Mouse (Mus musculus) heart, embryonic 11.5 days (tissue): ENCODE measurements around the gene Med14. TPM values are rescaled to one million over a fixed set of nuclear protein-coding genes. Genes with fewer than 3 reads are reported as not detected.
A peak's percentile ranks its signal among the peaks of the same experiment; 100 is the strongest.

Experiments
- ATAC-seq: fragments of 200-750 bp; cut with Nextera tagmentation; replicated peaks from 2 replicates; pipeline ENCODE4 v1.8.0; 2017; ENCODE audit warnings: moderate library complexity; ENCODE audit not compliant: insufficient number of reproducible peaks, low FRiP score, low TSS enrichment
- H3K27ac ChIP-seq: fragments of 300-500 bp; sonication (generic); 2 replicates; pipeline ENCODE4 v1.5.1; 2014; ENCODE audit warnings: mild to moderate bottlenecking, low read depth, low read length
- H3K27me3 ChIP-seq: fragments of 300-500 bp; sonication (generic); 2 replicates; pipeline ENCODE4 v1.6.1; 2014; ENCODE audit warnings: mild to moderate bottlenecking, low read length, mixed read lengths; ENCODE audit not compliant: control insufficient read depth, insufficient read depth
- H3K36me3 ChIP-seq: fragments of 300-500 bp; sonication (generic); 2 replicates; pipeline ENCODE4 v1.6.1; 2014; ENCODE audit warnings: mild to moderate bottlenecking, low read length, moderate library complexity, mixed read lengths; ENCODE audit not compliant: control insufficient read depth, insufficient read depth
- H3K4me1 ChIP-seq: fragments of 300-500 bp; sonication (generic); 2 replicates; pipeline ENCODE4 v1.6.1; 2014; ENCODE audit warnings: low read length; ENCODE audit not compliant: control insufficient read depth, insufficient read depth
- H3K4me2 ChIP-seq: fragments of 300-500 bp; sonication (generic); 2 replicates; pipeline ENCODE4 v1.6.1; 2014; ENCODE audit warnings: mild to moderate bottlenecking, moderate library complexity
- H3K4me3 ChIP-seq: fragments of 300-500 bp; sonication (generic); 2 replicates; pipeline ENCODE4 v1.5.1; 2014; ENCODE audit warnings: low read depth, low read length
- H3K9ac ChIP-seq: fragments of 300-500 bp; sonication (generic); 2 replicates; pipeline ENCODE4 v1.6.1; 2014; ENCODE audit warnings: mild to moderate bottlenecking, low read depth, low read length, moderate library complexity
- H3K9me3 ChIP-seq: fragments of 300-500 bp; sonication (generic); replicated peaks from 2 replicates; pipeline ENCODE4 v1.6.1; 2016; ENCODE audit warnings: low read length; ENCODE audit not compliant: control insufficient read depth
- WGBS: fragments of 180-500 bp; shearing (Covaris S2); extraction: QIAGEN DNeasy Blood & Tissue Kit; methylation state at CpG from one replicate; pipeline ENCODE4 v1.1.7; 2014; ENCODE audit not compliant: insufficient replicate concordance; 5-methylcytosine and 5-hydroxymethylcytosine counted together
- polyA plus RNA-seq: library from polyadenylated mRNA; unstranded; fragments of >200 nt; fragmentation: Nextera tagmentation; extraction: Ambion mirVana; gene quantifications from 2 replicates; pipeline ENCODE4 v1.2.1, GENCODE M21; 2014

Med14 gene
- polyA plus RNA-seq, result 31.0 and 35.1 TPM in 2 replicates

GRCm38 (mm10) chrX:12761626-12762333, at the start of gene Med14:
Gene Med14 (minus strand): TSS chrX:12762073.
- peak within 1 kb of the TSS; percentile 93 for H3K27ac ChIP-seq
- no peaks in the 10 kb centered on the region for H3K9me3 ChIP-seq
- peak within 1 kb of the TSS; percentile 66 for H3K4me2 ChIP-seq
- ATAC-seq, result peak; percentile 98
- H3K27me3 ChIP-seq, result peaks cover 13% of the 10 kb centered on the region
- peak within 1 kb of the TSS; percentile 62 for H3K4me3 ChIP-seq
- no peaks in the 10 kb centered on the region for H3K36me3 ChIP-seq
- H3K9ac ChIP-seq, result peak within 1 kb of the TSS; percentile 87
- H3K4me1 ChIP-seq, result no peaks in the 10 kb centered on the region
- WGBS, result 5% methylated on average over 46 of the region's 79 CpGs

GRCm38 (mm10) chrX:12800559-12800958, 38.7 kb upstream of the Med14 start:
- no peak overlapping the region for H3K27ac ChIP-seq
- H3K9me3 ChIP-seq, result no peaks in the 10 kb centered on the region
- no peak for ATAC-seq
- H3K36me3 ChIP-seq, result no peaks in the 10 kb centered on the region
- H3K4me2 ChIP-seq, result no peak overlapping the region
- H3K4me1 ChIP-seq, result no peaks in the 10 kb centered on the region
- WGBS, result 59% methylated on average over 4 of the region's 4 CpGs
- H3K27me3 ChIP-seq, result peaks cover under 1% of the 10 kb centered on the region; the same call in 1 of the 2 replicates
- no peak overlapping the region for H3K4me3 ChIP-seq
- H3K9ac ChIP-seq, result no peak overlapping the region

GRCm38 (mm10) chrX:12794842-12795241, 33.0 kb upstream of the Med14 start:
- H3K9ac ChIP-seq, result no peak overlapping the region
- no peak for ATAC-seq
- 53% methylated on average over 2 of the region's 2 CpGs for WGBS

GRCm38 (mm10) chrX:12791674-12792340, 29.9 kb upstream of the Med14 start:
- ATAC-seq, result no peak
- 80% methylated on average over 4 of the region's 4 CpGs for WGBS
- H3K36me3 ChIP-seq, result no peaks in the 10 kb centered on the region
- H3K9me3 ChIP-seq, result no peaks in the 10 kb centered on the region
- H3K4me2 ChIP-seq, result no peak overlapping the region
- H3K4me3 ChIP-seq, result no peak overlapping the region
- no peaks in the 10 kb centered on the region for H3K4me1 ChIP-seq
- H3K9ac ChIP-seq, result no peak overlapping the region
- H3K27me3 ChIP-seq, result peaks cover 2% of the 10 kb centered on the region; the same call in 1 of the 2 replicates
- H3K27ac ChIP-seq, result no peak overlapping the region

More at GRCm38 (mm10) chrX:12794842-12795241, 33.0 kb upstream of the Med14 start:
- Histone ChIP-seq H3K4me1 (no peaks in the 10 kb centered on the region), H3K9me3 (no peaks in the 10 kb centered on the region), H3K27ac (no peak overlapping the region), H3K27me3 (peaks cover 2% of the 10 kb centered on the region; the same call in 1 of the 2 replicates), H3K4me3 (no peak overlapping the region), H3K4me2 (no peak overlapping the region), H3K36me3 (no peaks in the 10 kb centered on the region)

DNA sequence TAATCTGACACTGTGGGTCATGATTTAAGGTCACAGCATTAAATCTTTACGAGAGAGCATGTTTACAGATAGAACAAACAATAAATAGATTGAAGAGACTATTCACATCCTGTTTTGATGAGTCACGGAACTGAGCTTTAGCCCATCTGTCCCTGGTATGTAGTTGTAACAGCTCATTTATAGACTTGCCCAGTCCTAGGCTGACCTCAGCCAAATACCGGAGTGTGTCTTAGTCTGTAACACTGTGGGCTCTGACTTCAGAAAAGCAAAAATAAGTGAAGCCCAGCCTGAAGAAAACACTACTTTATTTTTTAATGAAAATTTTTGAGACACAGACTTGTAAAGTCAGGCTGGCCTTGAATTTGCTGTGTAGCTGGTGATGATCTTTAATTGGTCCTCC, 11.4 kb upstream of the Med14 start:
- no peak overlapping the region for H3K4me3 ChIP-seq
- no peak overlapping the region for H3K27ac ChIP-seq
- H3K4me2 ChIP-seq, result no peak overlapping the region
- ATAC-seq, result no peak
- H3K9me3 ChIP-seq, result no peaks in the 10 kb centered on the region
- H3K9ac ChIP-seq, result no peak overlapping the region
- no peaks in the 10 kb centered on the region for H3K27me3 ChIP-seq
- WGBS, result 70% methylated on average over 3 of the region's 3 CpGs
- H3K36me3 ChIP-seq, result no peaks in the 10 kb centered on the region
- no peaks in the 10 kb centered on the region for H3K4me1 ChIP-seq

DNA sequence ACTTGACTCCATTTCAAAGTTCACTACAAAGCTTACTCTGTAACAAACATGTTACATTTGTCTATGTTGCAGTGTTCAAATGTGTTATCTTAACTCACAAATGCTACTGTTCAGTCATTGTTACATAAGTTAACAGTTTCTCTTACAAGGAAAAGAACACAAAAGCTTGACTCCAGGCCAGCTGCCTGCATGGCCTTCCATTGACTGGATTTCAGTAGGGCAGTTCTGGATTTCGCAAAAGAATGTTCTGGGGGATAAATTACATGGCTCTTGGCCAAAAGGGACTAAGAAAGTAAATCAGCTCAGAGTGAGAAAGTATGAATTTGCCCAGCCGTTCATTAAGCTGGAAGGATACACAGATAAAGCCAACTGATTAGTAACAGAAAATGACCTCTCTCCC, 9.7 kb upstream of the Med14 start:
- ATAC-seq, result no peak
- WGBS, result 69% methylated on average over 2 of the region's 2 CpGs
- no peaks in the 10 kb centered on the region for H3K36me3 ChIP-seq
- H3K4me2 ChIP-seq, result no peak overlapping the region
- no peak overlapping the region for H3K27ac ChIP-seq
- H3K9me3 ChIP-seq, result no peaks in the 10 kb centered on the region
- no peaks in the 10 kb centered on the region for H3K27me3 ChIP-seq
- H3K9ac ChIP-seq, result no peak overlapping the region
- no peak overlapping the region for H3K4me3 ChIP-seq
- no peaks in the 10 kb centered on the region for H3K4me1 ChIP-seq

DNA sequence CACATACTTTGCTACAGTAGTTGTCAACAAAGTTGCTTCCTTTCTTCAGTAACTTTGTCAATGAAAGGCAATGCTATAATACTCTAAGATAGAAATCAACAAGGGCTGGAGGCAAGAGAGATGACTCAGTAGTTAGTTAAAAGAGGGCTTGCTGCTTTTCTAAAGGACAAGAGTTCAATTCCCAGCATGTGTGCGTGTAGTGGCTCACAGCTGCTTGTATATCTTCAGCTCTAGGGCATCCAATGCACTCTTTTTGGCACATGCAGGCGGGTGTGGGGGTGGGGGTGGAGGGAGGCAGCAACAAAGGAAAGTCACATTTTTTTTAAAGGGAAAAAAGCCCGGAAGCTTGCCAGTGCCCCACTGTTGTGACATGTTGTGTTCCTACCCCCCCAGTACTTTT, 6.7 kb upstream of the Med14 start:
- WGBS, result 64% methylated on average over 3 of the region's 3 CpGs
- no peak overlapping the region for H3K4me3 ChIP-seq
- no peaks in the 10 kb centered on the region for H3K4me1 ChIP-seq
- no peak overlapping the region for H3K4me2 ChIP-seq
- H3K36me3 ChIP-seq, result no peaks in the 10 kb centered on the region
- H3K9me3 ChIP-seq, result no peaks in the 10 kb centered on the region
- no peaks in the 10 kb centered on the region; the same call in 1 of the 2 replicates for H3K27me3 ChIP-seq
- ATAC-seq, result no peak
- no peak overlapping the region for H3K9ac ChIP-seq
- no peak overlapping the region for H3K27ac ChIP-seq

DNA sequence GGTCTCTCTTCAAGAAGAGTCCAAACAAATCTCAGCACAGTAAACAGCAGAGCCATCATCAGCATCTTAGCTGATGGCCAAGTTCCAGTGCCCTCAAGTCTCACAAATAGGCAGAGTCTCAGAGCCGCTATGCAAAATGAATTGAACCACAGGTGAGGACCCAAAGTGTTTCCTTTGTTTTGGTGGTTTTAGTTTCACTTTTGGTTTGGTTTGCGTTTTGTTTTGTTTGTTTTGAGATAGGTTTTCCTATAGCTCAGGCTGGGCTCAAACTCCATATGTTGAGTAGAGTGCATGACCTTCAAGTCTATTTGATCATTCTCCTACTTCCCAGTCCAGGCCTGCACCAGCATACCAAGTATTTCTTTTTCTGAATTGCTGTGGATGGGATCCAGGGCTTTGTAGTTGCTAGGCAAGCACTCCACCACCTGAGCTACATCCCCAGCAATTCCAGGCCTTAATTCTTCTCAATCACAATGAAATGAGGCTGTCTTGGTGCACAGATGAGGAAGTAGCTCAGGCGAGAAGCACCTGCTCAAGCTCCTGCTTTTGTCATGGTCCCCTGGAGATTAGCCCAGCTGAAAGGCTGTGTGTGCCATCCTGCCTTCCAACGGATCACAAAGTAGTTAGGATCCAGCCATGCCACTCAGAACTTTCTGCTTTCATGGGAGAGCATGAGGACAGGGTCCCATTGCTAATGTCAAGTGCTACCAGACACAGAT, 5.1 kb upstream of the Med14 start:
- Histone ChIP-seq H3K27ac (no peak overlapping the region), H3K9me3 (no peaks in the 10 kb centered on the region), H3K4me3 (no peak overlapping the region), H3K36me3 (no peaks in the 10 kb centered on the region), H3K9ac (no peak overlapping the region), H3K4me1 (no peaks in the 10 kb centered on the region), H3K4me2 (no peak overlapping the region), H3K27me3 (peaks cover 2% of the 10 kb centered on the region)
- ATAC-seq, result no peak
- 56% methylated on average over 4 of the region's 4 CpGs for WGBS
